Mouse (Mus musculus) CD4-positive naive resting alpha-beta T cell, adult 57 days (primary cell): ENCODE data around the gene Vmn1r62. TPM values are rescaled to one million over a fixed set of nuclear protein-coding genes. Genes with fewer than 3 reads are reported as not detected.

Source experiments
- total RNA-seq: library from RNA; stranded (reverse); gene quantifications from one replicate; pipeline ENCODE4 v1.2.4, GENCODE M21; 2023

Gene Vmn1r62
- total RNA-seq, result not detected

DNA sequence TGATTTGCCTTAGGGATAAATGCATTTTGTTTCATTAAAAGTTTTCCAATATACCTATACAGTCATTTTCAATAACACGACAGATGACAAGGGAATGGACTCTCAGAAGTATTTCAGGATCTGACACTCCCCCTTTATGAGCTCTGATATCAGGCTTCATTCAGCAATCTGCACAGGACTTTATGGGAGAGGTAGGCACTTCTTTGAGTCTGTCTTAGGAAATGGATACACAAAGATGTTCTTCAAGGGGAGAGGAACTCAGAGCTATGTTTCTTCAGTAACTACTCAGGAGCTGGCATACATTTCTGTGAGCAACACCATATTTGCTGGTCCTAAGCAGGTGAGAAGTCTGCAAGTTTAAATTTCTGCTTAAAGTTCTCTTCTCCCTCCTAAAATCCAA is at the start of gene Vmn1r62:
Vmn1r62 (plus strand) TSS at position 301 of the 400 bp plus-strand sequence.

Other genes with a start within 250 kb of the Vmn1r62 start
- gene Vmn1r59, start 216.9 kb upstream of the Vmn1r62 start, total RNA-seq, result not detected
- gene Vmn2r28, start 179.7 kb upstream of the Vmn1r62 start, total RNA-seq, result not detected
- not detected for gene Vmn1r60, start 126.3 kb upstream of the Vmn1r62 start, total RNA-seq
- not detected for gene Vmn1r61, start 60.3 kb upstream of the Vmn1r62 start, total RNA-seq
- gene Vmn1r63, start 131.8 kb downstream of the Vmn1r62 start, total RNA-seq, result not detected
- gene Vmn1r64, start 210.9 kb downstream of the Vmn1r62 start, total RNA-seq, result not detected